8 mouse cellular contexts compared by ENCODE assay signal in genomic region chr11:120317456-120317855, GRCm38 (mm10). TPM values are rescaled to one million over a fixed set of nuclear protein-coding genes. Genes with fewer than 3 reads are reported as not detected.
A peak's percentile ranks its signal among the peaks of the same experiment; 100 is the strongest.
DNase-seq lines count a peak whose midpoint lies in the region; ATAC-seq and TF ChIP-seq lines count a peak whose summit lies in the region.

No protein-coding gene starts in this region.

- peak overlapping the region; percentile 77 for H3K9ac ChIP-seq in MEL (ENCODE audit: control insufficient read depth, low read depth, low read length, poor library complexity, severe bottlenecking)
- peak overlapping the region; percentile 77 for H3K9ac ChIP-seq in hindbrain, embryonic 14.5 days
- H3K9ac ChIP-seq in liver, postnatal 0 days (replicated peaks), result peak overlapping the region; percentile 55; the same call in 1 of the 2 replicates

- WGBS in hindbrain, embryonic 14.5 days, result 42% methylated on average over 7 of the region's 7 CpGs
- 56% methylated on average over 7 of the region's 7 CpGs for WGBS in liver, postnatal 0 days (ENCODE audit: insufficient replicate concordance)

- H3K4me2 ChIP-seq in hindbrain, embryonic 14.5 days (replicated peaks), result peak overlapping the region; percentile 93
- H3K4me2 ChIP-seq in liver, postnatal 0 days (ENCODE audit: low read depth, low read length), result peak overlapping the region; percentile 78

- no peak for TF ChIP-seq POLR2A in MEL (IDR thresholded peaks at IDR 0.05; ENCODE audit: control insufficient read depth in 1 of 2, insufficient read depth in 1 of 2, low read depth in 1 of 2, low read length in 2 of 2, poor library complexity in 1 of 2)

- H3K9me3 ChIP-seq in MEL (replicated peaks; ENCODE audit: insufficient read depth, low read length), result no peaks in the 10 kb centered on the region
- H3K9me3 ChIP-seq in hindbrain, embryonic 14.5 days (ENCODE audit: control insufficient read depth, low read length), result no peaks in the 10 kb centered on the region
- H3K9me3 ChIP-seq in liver, postnatal 0 days (ENCODE audit: low read length), result no peaks in the 10 kb centered on the region

- peak overlapping the region; percentile 93 for H3K27ac ChIP-seq in MEL (ENCODE audit: control insufficient read depth, low read depth, low read length)
- H3K27ac ChIP-seq in hindbrain, embryonic 14.5 days, result peak overlapping the region; percentile 97; the same call in 1 of the 2 replicates
- peak overlapping the region; percentile 76 for H3K27ac ChIP-seq in liver, postnatal 0 days (ENCODE audit: low read depth)

- H3K4me3 ChIP-seq in MEL (ENCODE audit: control insufficient read depth in 1 of 2, insufficient read depth in 1 of 2, low read depth in 2 of 2, low read length in 2 of 2), result peak overlapping the region; percentile 59 to 65; a peak in 3 of 4 replicates
- H3K4me3 ChIP-seq in hindbrain, embryonic 14.5 days (replicated peaks; ENCODE audit: low read length), result peak overlapping the region; percentile 45; the same call in 1 of the 2 replicates
- H3K4me3 ChIP-seq in liver, postnatal 0 days (ENCODE audit: low read depth, low read length), result no peak overlapping the region

- peaks cover 2% of the 10 kb centered on the region; the same call in 1 of the 2 replicates for H3K79me2 ChIP-seq in MEL (ENCODE audit: control insufficient read depth, insufficient read depth, low read length, poor library complexity)

- DNase-seq in gastrocnemius, postnatal 10 days, result peak; percentile 1
- DNase-seq in gastrocnemius, adult 8-10 months (ENCODE audit: low spot score in 2 of 2), result no peak
- DNase-seq in MEL (ENCODE audit: low read depth, low spot score), result no peak
- DNase-seq in hindbrain, embryonic 14.5 days (ENCODE audit: low spot score), result no peak
- peak; percentile 11 for DNase-seq in liver, postnatal 0 days
- no peak for DNase-seq in thymus, postnatal 10 days (ENCODE audit: low spot score in 2 of 2)
- no peak for DNase-seq in left cerebral cortex, postnatal 10 days (ENCODE audit: extremely low spot score in 1 of 2, low spot score in 2 of 2)
- DNase-seq in retina, embryonic 14.5 days (ENCODE audit: low spot score), result no peak

- no peak for ATAC-seq in hindbrain, embryonic 14.5 days (ENCODE audit: low FRiP score)
- no peak for ATAC-seq in liver, postnatal 0 days

- H3K36me3 ChIP-seq in MEL (ENCODE audit: control insufficient read depth in 1 of 2, insufficient read depth in 2 of 2, low read length in 2 of 2), result peaks cover 0 to 7% of the 10 kb centered on the region in 2 experiments; a peak in 2 of 4 replicates
- H3K36me3 ChIP-seq in hindbrain, embryonic 14.5 days (replicated peaks; ENCODE audit: control insufficient read depth, insufficient read depth), result no peaks in the 10 kb centered on the region
- no peaks in the 10 kb centered on the region for H3K36me3 ChIP-seq in liver, postnatal 0 days (replicated peaks; ENCODE audit: insufficient read depth, low read length)

- intact Hi-C loops in left cerebral cortex, postnatal 10 days (cut with DNase I), result no loop called here

- H3K27me3 ChIP-seq in MEL (ENCODE audit: control insufficient read depth in 1 of 2, insufficient read depth in 2 of 2, low read length in 2 of 2), result no peaks in the 10 kb centered on the region
- H3K27me3 ChIP-seq in hindbrain, embryonic 14.5 days (ENCODE audit: control insufficient read depth, insufficient read depth, low read length), result no peaks in the 10 kb centered on the region
- no peaks in the 10 kb centered on the region for H3K27me3 ChIP-seq in liver, postnatal 0 days (ENCODE audit: insufficient read depth, low read length)

- no peak for TF ChIP-seq RAD21 in MEL (IDR thresholded peaks at IDR 0.05; ENCODE audit: low read depth, low read length)

- no peak for TF ChIP-seq CTCF in MEL (IDR thresholded peaks at IDR 0.05 in 2 of 3, conservative IDR thresholded peaks at IDR 0.05 in 1 of 3; ENCODE audit: control insufficient read depth in 1 of 3, insufficient read depth in 1 of 3, low read depth in 2 of 3, low read length in 3 of 3, poor library complexity in 1 of 3, severe bottlenecking in 1 of 3)
- TF ChIP-seq CTCF in liver, postnatal 0 days (IDR thresholded peaks at IDR 0.05; ENCODE audit: low read depth), result no peak

- TF ChIP-seq EP300 in MEL (IDR thresholded peaks at IDR 0.05; ENCODE audit: low read depth in 1 of 2, low read length in 2 of 2), result no peak
- TF ChIP-seq EP300 in liver, postnatal 0 days (IDR thresholded peaks at IDR 0.05; ENCODE audit: low read depth), result no peak

- H3K4me1 ChIP-seq in MEL (ENCODE audit: control insufficient read depth in 1 of 2, insufficient read depth in 2 of 2, low read length in 2 of 2), result peaks cover 2 to 13% of the 10 kb centered on the region in 2 experiments; a peak in 3 of 4 replicates
- peaks cover 25% of the 10 kb centered on the region for H3K4me1 ChIP-seq in hindbrain, embryonic 14.5 days (replicated peaks; ENCODE audit: control insufficient read depth, insufficient read depth, low read length)
- peaks cover 17% of the 10 kb centered on the region for H3K4me1 ChIP-seq in liver, postnatal 0 days (ENCODE audit: insufficient read depth)

TF ChIP-seq in MEL, 35 proteins besides CTCF, POLR2A, EP300 and RAD21:
- no peak for TF ChIP-seq TCF12 (IDR thresholded peaks at IDR 0.05; ENCODE audit: low read depth, low read length)
- TF ChIP-seq TAL1 (IDR thresholded peaks at IDR 0.05; ENCODE audit: low read length), result no peak
- no peak for TF ChIP-seq NELFE (IDR thresholded peaks at IDR 0.05; ENCODE audit: low read depth, low read length)
- no peak for TF ChIP-seq JUND (IDR thresholded peaks at IDR 0.05; ENCODE audit: low read depth, low read length)
- TF ChIP-seq KAT2A (conservative IDR thresholded peaks at IDR 0.05; ENCODE audit: low read depth, low read length), result no peak
- no peak for TF ChIP-seq TBP (IDR thresholded peaks at IDR 0.05; ENCODE audit: low read depth, low read length)
- no peak for TF ChIP-seq GATA1 (IDR thresholded peaks at IDR 0.05; ENCODE audit: low read depth, low read length)
- no peak for TF ChIP-seq MAX (IDR thresholded peaks at IDR 0.05; ENCODE audit: low read length)
TF ChIP-seq in MEL: peak in this region for 0.

RNA-seq across cellular contexts. Expression of gene Actg1, which starts 30.9 kb away (rescaled TPM):
- total RNA-seq in gastrocnemius, postnatal 10 days (2021), result 100 to 1,000 TPM; 439 to 618 TPM
- total RNA-seq in gastrocnemius, adult 8-10 months (2022), result 100 to 1,000 TPM; 131 to 185 (median 162) TPM
- total RNA-seq in MEL (2012; rRNA removed), result 1,328 and 1,871 TPM in 2 replicates
- 1,000 to 10,000 TPM in 1 of 2 experiments, 100 to 1,000 TPM in 1; 899 to 1,784 TPM for polyA plus RNA-seq in MEL (2012; ENCODE audit: insufficient read depth in 1 of 2, insufficient read length in 2 of 2, low read depth in 1 of 2, low replicate concordance in 2 of 2, missing spikeins in 1 of 2)
- polyA plus RNA-seq in hindbrain, embryonic 14.5 days (2014; fragmentation: Nextera tagmentation; extraction: Ambion mirVana), result 4,053 and 4,080 TPM in 2 replicates
- polyA plus RNA-seq in liver, postnatal 0 days (2015; fragmentation: Nextera tagmentation; extraction: Ambion mirVana), result 463 and 498 TPM in 2 replicates
- total RNA-seq in left cerebral cortex, postnatal 10 days (2021), result 1,000 to 10,000 TPM; 2,375 to 2,523 TPM

RNA-seq across cellular contexts. Expression of gene Fscn2, which starts 43.9 kb away (rescaled TPM):
- total RNA-seq in gastrocnemius, postnatal 10 days (2021), result under 1 TPM; 0.50 to 0.61 TPM
- total RNA-seq in gastrocnemius, adult 8-10 months (2022), result under 1 TPM in 3 of 4 experiments, not detected in 1; 0.21 to 0.54 (median 0.29) TPM
- 0.29 and 0.62 TPM in 2 replicates for total RNA-seq in MEL (2012; rRNA removed)
- under 1 TPM in 1 of 2 experiments, not detected in 1; 0.61 TPM for polyA plus RNA-seq in MEL (2012; ENCODE audit: insufficient read depth in 1 of 2, insufficient read length in 2 of 2, low read depth in 1 of 2, low replicate concordance in 2 of 2, missing spikeins in 1 of 2)
- polyA plus RNA-seq in hindbrain, embryonic 14.5 days (2014; fragmentation: Nextera tagmentation; extraction: Ambion mirVana), result 1.6 and 2.2 TPM in 2 replicates
- polyA plus RNA-seq in liver, postnatal 0 days (2015; fragmentation: Nextera tagmentation; extraction: Ambion mirVana), result not detected in 2 replicates
- total RNA-seq in left cerebral cortex, postnatal 10 days (2021), result not detected

Comparison
In these comparisons a context has a peak if more than half of its experiments do, and no peak if none do; other contexts are left out.
1. DNase-seq: peak in gastrocnemius, postnatal 10 days (single experiment) and liver, postnatal 0 days (single experiment); none in gastrocnemius, adult 8-10 months (0 of 2), MEL (single experiment), hindbrain, embryonic 14.5 days (single experiment), thymus, postnatal 10 days (0 of 2), left cerebral cortex, postnatal 10 days (0 of 2) and retina, embryonic 14.5 days (single experiment).
2. Peak in every context shown above with its lines, with median percentiles within 50 percentile points of each other: H3K27ac ChIP-seq and H3K9ac ChIP-seq.